Comparison of ENCODE assay signal across 8 mouse cellular contexts in the genomic region with DNA sequence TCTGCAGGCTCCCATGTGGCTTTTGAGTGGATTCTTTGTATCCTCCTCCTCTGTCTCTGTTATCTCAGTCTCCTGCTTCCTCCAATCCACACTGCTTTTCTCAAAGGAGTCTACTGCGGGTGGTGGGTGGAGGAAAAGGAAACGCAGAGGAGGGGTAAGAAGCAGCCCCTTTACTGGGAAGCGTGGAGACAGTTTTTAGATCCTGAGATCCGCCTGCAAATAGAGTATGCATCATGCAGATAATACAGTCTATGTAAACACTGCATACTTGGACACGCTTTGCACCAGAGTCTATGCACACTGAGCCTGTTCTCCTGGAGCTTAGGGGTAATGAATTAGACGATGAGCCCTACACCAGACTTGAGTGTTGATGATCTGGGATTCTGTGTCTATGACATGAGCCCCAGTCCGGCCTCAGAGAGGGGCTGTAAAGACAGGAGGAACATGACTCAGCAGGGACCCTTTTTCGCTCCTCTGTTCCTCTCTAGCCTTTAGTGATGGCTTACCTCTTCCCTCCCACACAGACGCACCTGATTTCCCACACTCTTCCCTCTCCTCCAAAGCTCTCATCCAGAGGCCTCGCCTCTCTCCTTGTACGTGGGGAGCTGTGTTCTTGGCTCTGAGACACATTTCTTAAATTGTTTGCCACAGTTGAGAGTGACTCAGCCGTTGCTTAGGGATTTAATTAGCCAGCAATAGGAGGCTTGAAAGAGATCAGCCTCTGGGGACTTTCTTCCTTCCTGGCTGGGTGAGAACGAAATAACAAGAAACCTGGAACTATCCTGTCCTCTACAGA.
A peak's percentile ranks its signal among the peaks of the same experiment; 100 is the strongest.
DNase-seq lines count a peak whose midpoint lies in the region; ATAC-seq lines count a peak whose summit lies in the region.

No protein-coding gene starts in this region.

- H3K4me2 ChIP-seq in lung, embryonic 16.5 days (ENCODE audit: low read depth, low read length): peak overlapping the region; percentile 21

- no peaks in the 10 kb centered on the region for H3K9me3 ChIP-seq in lung, embryonic 16.5 days (ENCODE audit: control insufficient read depth, low read length)

- no peak overlapping the region for H3K4me3 ChIP-seq in lung, embryonic 16.5 days (ENCODE audit: low read length)

- 8% methylated on average over 13 of the region's 13 CpGs for WGBS in lung, embryonic 16.5 days

- peaks cover 12% of the 10 kb centered on the region for H3K4me1 ChIP-seq in lung, embryonic 16.5 days (replicated peaks; ENCODE audit: control insufficient read depth, insufficient read depth, low read length)

- no peaks in the 10 kb centered on the region for H3K27me3 ChIP-seq in lung, embryonic 16.5 days (ENCODE audit: control insufficient read depth, insufficient read depth, low read depth, low read length)

- H3K36me3 ChIP-seq in lung, embryonic 16.5 days (ENCODE audit: control insufficient read depth, insufficient read depth, low read length): no peaks in the 10 kb centered on the region

- peak; percentile 90 for ATAC-seq in lung, embryonic 16.5 days (ENCODE audit: low read depth)
- no peak for ATAC-seq in granulocyte monocyte progenitor cell, adult 5-6 weeks (replicated peaks; ENCODE audit: poor library complexity, severe bottlenecking)

- peak overlapping the region; percentile 76 for H3K27ac ChIP-seq in lung, embryonic 16.5 days (ENCODE audit: low read length)

- peak overlapping the region; percentile 17; the same call in 1 of the 2 replicates for H3K9ac ChIP-seq in lung, embryonic 16.5 days (ENCODE audit: low read length)

- DNase-seq in 3134 (ENCODE audit: extremely low read depth, insufficient read length, low spot score): peak; percentile 64
- DNase-seq in Muller cell, postnatal 12 days (ENCODE audit: inconsistent ontology term): peak; percentile 84
- DNase-seq in heart, adult 11 months: peak; percentile 99
- DNase-seq in kidney, postnatal 25 days: peak; percentile 20 to 45
- no peak for DNase-seq in gastrocnemius, postnatal 10 days
- no peak for DNase-seq in urinary bladder, postnatal 10 days (ENCODE audit: low spot score)

Comparison
In these comparisons a context has a peak if more than half of its experiments do, and no peak if none do; other contexts are left out.
1. DNase-seq: peak in 3134 (single experiment), Muller cell, postnatal 12 days (single experiment), heart, adult 11 months (single experiment) and kidney, postnatal 25 days (2 of 2); none in gastrocnemius, postnatal 10 days (single experiment) and urinary bladder, postnatal 10 days (single experiment).